Mouse (Mus musculus): ENCODE results near the gene Ryr3. TPM values are rescaled to one million over a fixed set of nuclear protein-coding genes. Genes with fewer than 3 reads are reported as not detected.

Ryr3 gene
- polyA plus RNA-seq, 1 experiment = 12.4 TPM

- peak; percentile 39 for DNase-seq (ENCODE audit: low read depth)
- no peak for TF ChIP-seq CTCF (IDR thresholded peaks at IDR 0.05; ENCODE audit: borderline replicate concordance, extremely low read depth, insufficient read depth, insufficient read length)
- no peak for TF ChIP-seq POLR2A (IDR thresholded peaks at IDR 0.05; ENCODE audit: borderline replicate concordance, extremely low read depth, insufficient read depth, insufficient read length, poor library complexity, severe bottlenecking)
These were observed 489.1 kb downstream of the Ryr3 start for GRCm38 (mm10) chr2:112727842-112728241.

- no peak for DNase-seq (ENCODE audit: low read depth)
- TF ChIP-seq CTCF (IDR thresholded peaks at IDR 0.05; ENCODE audit: borderline replicate concordance, extremely low read depth, insufficient read depth, insufficient read length) (no peak), POLR2A (IDR thresholded peaks at IDR 0.05; ENCODE audit: borderline replicate concordance, extremely low read depth, insufficient read depth, insufficient read length, poor library complexity, severe bottlenecking) (no peak)
These were observed 495.7 kb downstream of the Ryr3 start for GRCm38 (mm10) chr2:112721217-112721616.

- peak; percentile 81 for DNase-seq (ENCODE audit: low read depth)
These were observed 496.2 kb downstream of the Ryr3 start for GRCm38 (mm10) chr2:112720715-112721114.

GRCm38 (mm10) chr2:112714648-112715047, 502.2 kb downstream of the Ryr3 start:
- no peak for DNase-seq (ENCODE audit: low read depth)
- TF ChIP-seq POLR2A (IDR thresholded peaks at IDR 0.05; ENCODE audit: borderline replicate concordance, extremely low read depth, insufficient read depth, insufficient read length, poor library complexity, severe bottlenecking) (no peak), CTCF (IDR thresholded peaks at IDR 0.05; ENCODE audit: borderline replicate concordance, extremely low read depth, insufficient read depth, insufficient read length) (no peak)

More at GRCm38 (mm10) chr2:112720715-112721114, 496.2 kb downstream of the Ryr3 start:
- TF ChIP-seq POLR2A (IDR thresholded peaks at IDR 0.05; ENCODE audit: borderline replicate concordance, extremely low read depth, insufficient read depth, insufficient read length, poor library complexity, severe bottlenecking) = no peak
- no peak for TF ChIP-seq CTCF (IDR thresholded peaks at IDR 0.05; ENCODE audit: borderline replicate concordance, extremely low read depth, insufficient read depth, insufficient read length)

- DNase-seq (ENCODE audit: low read depth) = no peak
- TF ChIP-seq POLR2A (IDR thresholded peaks at IDR 0.05; ENCODE audit: borderline replicate concordance, extremely low read depth, insufficient read depth, insufficient read length, poor library complexity, severe bottlenecking) (no peak), CTCF (IDR thresholded peaks at IDR 0.05; ENCODE audit: borderline replicate concordance, extremely low read depth, insufficient read depth, insufficient read length) (no peak)
These were observed 535.1 kb downstream of the Ryr3 start for GRCm38 (mm10) chr2:112681817-112682216.

GRCm38 (mm10) chr2:112677246-112677645, 539.6 kb downstream of the Ryr3 start:
- no peak for DNase-seq (ENCODE audit: low read depth)
- TF ChIP-seq POLR2A (IDR thresholded peaks at IDR 0.05; ENCODE audit: borderline replicate concordance, extremely low read depth, insufficient read depth, insufficient read length, poor library complexity, severe bottlenecking) (no peak), CTCF (IDR thresholded peaks at IDR 0.05; ENCODE audit: borderline replicate concordance, extremely low read depth, insufficient read depth, insufficient read length) (no peak)

- no peak for DNase-seq (ENCODE audit: low read depth)
- TF ChIP-seq POLR2A (IDR thresholded peaks at IDR 0.05; ENCODE audit: borderline replicate concordance, extremely low read depth, insufficient read depth, insufficient read length, poor library complexity, severe bottlenecking) = no peak
- no peak for TF ChIP-seq CTCF (IDR thresholded peaks at IDR 0.05; ENCODE audit: borderline replicate concordance, extremely low read depth, insufficient read depth, insufficient read length)
These were observed 540.2 kb downstream of the Ryr3 start for GRCm38 (mm10) chr2:112676721-112677120.

GRCm38 (mm10) chr2:112676175-112676574, 540.7 kb downstream of the Ryr3 start:
- DNase-seq (ENCODE audit: low read depth) = no peak
- no peak for TF ChIP-seq POLR2A (IDR thresholded peaks at IDR 0.05; ENCODE audit: borderline replicate concordance, extremely low read depth, insufficient read depth, insufficient read length, poor library complexity, severe bottlenecking)

GRCm38 (mm10) chr2:112669461-112669860, 547.4 kb downstream of the Ryr3 start:
- TF ChIP-seq CTCF (IDR thresholded peaks at IDR 0.05; ENCODE audit: borderline replicate concordance, extremely low read depth, insufficient read depth, insufficient read length) (no peak), POLR2A (IDR thresholded peaks at IDR 0.05; ENCODE audit: borderline replicate concordance, extremely low read depth, insufficient read depth, insufficient read length, poor library complexity, severe bottlenecking) (no peak)
- no peak for DNase-seq (ENCODE audit: low read depth)

GRCm38 (mm10) chr2:112656131-112656530, 560.8 kb downstream of the Ryr3 start:
- no peak for DNase-seq (ENCODE audit: low read depth)
- TF ChIP-seq POLR2A (IDR thresholded peaks at IDR 0.05; ENCODE audit: borderline replicate concordance, extremely low read depth, insufficient read depth, insufficient read length, poor library complexity, severe bottlenecking) (no peak), CTCF (IDR thresholded peaks at IDR 0.05; ENCODE audit: borderline replicate concordance, extremely low read depth, insufficient read depth, insufficient read length) (no peak)

GRCm38 (mm10) chr2:112653836-112654235, 563.1 kb downstream of the Ryr3 start:
- no peak for DNase-seq (ENCODE audit: low read depth)
- TF ChIP-seq CTCF (IDR thresholded peaks at IDR 0.05; ENCODE audit: borderline replicate concordance, extremely low read depth, insufficient read depth, insufficient read length) = no peak
- TF ChIP-seq POLR2A (IDR thresholded peaks at IDR 0.05; ENCODE audit: borderline replicate concordance, extremely low read depth, insufficient read depth, insufficient read length, poor library complexity, severe bottlenecking) = no peak

GRCm38 (mm10) chr2:112637206-112637605, 579.7 kb downstream of the Ryr3 start:
- DNase-seq (ENCODE audit: low read depth) = no peak
- TF ChIP-seq CTCF (IDR thresholded peaks at IDR 0.05; ENCODE audit: borderline replicate concordance, extremely low read depth, insufficient read depth, insufficient read length) (no peak), POLR2A (IDR thresholded peaks at IDR 0.05; ENCODE audit: borderline replicate concordance, extremely low read depth, insufficient read depth, insufficient read length, poor library complexity, severe bottlenecking) (no peak)

All from brain, embryonic 14.5 days (tissue).